Mouse (Mus musculus) intestine, postnatal 0 days (tissue): ENCODE data around the gene Ezh2. TPM values are rescaled to one million over a fixed set of nuclear protein-coding genes. Genes with fewer than 3 reads are reported as not detected.
"Not testable (repeated sequence)": the region's sequence is repeated elsewhere in the genome, so short reads cannot be mapped to it uniquely, and the experiment has no call there.

Experiments used
- ATAC-seq: fragments of 200-750 bp; cut with Nextera tagmentation; 2 replicates; pipeline ENCODE4 v1.8.0; 2017; ENCODE audit warnings: mild to moderate bottlenecking, moderate TSS enrichment, moderate library complexity
- H3K27ac ChIP-seq: fragments of 300-500 bp; sonication (generic); 2 replicates; pipeline ENCODE4 v1.5.1; 2014; ENCODE audit warnings: mild to moderate bottlenecking, low read depth, low read length, moderate library complexity
- H3K27me3 ChIP-seq: fragments of 300-500 bp; sonication (generic); replicated peaks from 2 replicates; pipeline ENCODE4 v1.6.1; 2014; ENCODE audit warnings: low read length, mixed read lengths; ENCODE audit not compliant: control insufficient read depth, insufficient read depth
- H3K36me3 ChIP-seq: fragments of 300-500 bp; sonication (generic); 2 replicates; pipeline ENCODE4 v1.6.1; 2014; ENCODE audit warnings: mild to moderate bottlenecking, moderate library complexity; ENCODE audit not compliant: control insufficient read depth, insufficient read depth
- H3K4me1 ChIP-seq: fragments of 300-500 bp; sonication (generic); replicated peaks from 2 replicates; pipeline ENCODE4 v1.6.1; 2014; ENCODE audit warnings: antibody characterized with exemption, low read length, mixed read lengths; ENCODE audit not compliant: control insufficient read depth, insufficient read depth
- H3K4me2 ChIP-seq: fragments of 300-500 bp; sonication (generic); replicated peaks from 2 replicates; pipeline ENCODE4 v1.6.1; 2014; ENCODE audit warnings: low read depth, mild to moderate bottlenecking, moderate library complexity
- H3K4me3 ChIP-seq: fragments of 300-500 bp; sonication (generic); 2 replicates; pipeline ENCODE4 v1.5.1; 2014; ENCODE audit warnings: low read depth, low read length
- H3K9ac ChIP-seq: fragments of 300-500 bp; sonication (generic); 2 replicates; pipeline ENCODE4 v1.6.1; 2014; ENCODE audit warnings: mild to moderate bottlenecking, low read depth, low read length
- H3K9me3 ChIP-seq: fragments of 300-500 bp; sonication (generic); 2 replicates; pipeline ENCODE4 v1.6.1; 2016; ENCODE audit warnings: mixed run types; ENCODE audit not compliant: control insufficient read depth
- CTCF ChIP-seq: sonication (generic); IDR thresholded peaks from 2 replicates; pipeline ENCODE4 v1.5.1; 2016; ENCODE audit warnings: low read depth, mild to moderate bottlenecking, control low read depth, antibody characterized with exemption, moderate library complexity
- WGBS: fragments of 180-500 bp; shearing (Covaris S2); extraction: QIAGEN DNeasy Blood & Tissue Kit; methylation state at CpG from one replicate; pipeline ENCODE4 v1.1.7; 2014; 5-methylcytosine and 5-hydroxymethylcytosine counted together
- polyA plus RNA-seq: library from polyadenylated mRNA; unstranded; fragments of >200 nt; fragmentation: Nextera tagmentation; extraction: Ambion mirVana; gene quantifications from 2 replicates; pipeline ENCODE4 v1.2.1, GENCODE M21; 2015

Ezh2 gene
- polyA plus RNA-seq, 1 experiment from 2014 or later: 38.7 TPM

GRCm38 (mm10) chr6:47594141-47594835, 853 bp downstream of the Ezh2 start:
- Histone ChIP-seq H3K27ac (peak overlapping the region; percentile 99), H3K27me3 (no peaks in the 10 kb centered on the region), H3K4me2 (peak overlapping the region; percentile 78), H3K36me3 (no peaks in the 10 kb centered on the region), H3K9me3 (no peaks in the 10 kb centered on the region), H3K9ac (peak overlapping the region; percentile 98), H3K4me3 (peak overlapping the region; percentile 81), H3K4me1 (peaks cover 2% of the 10 kb centered on the region; the same call in 1 of the 2 replicates)
- 0% methylated on average over 59 of the region's 74 CpGs for WGBS
- peak; percentile 60 for ATAC-seq
- no peak for TF ChIP-seq CTCF

GRCm38 (mm10) chr6:47593590-47593989, 1.6 kb downstream of the Ezh2 start:
- peaks cover 2% of the 10 kb centered on the region; the same call in 1 of the 2 replicates for H3K4me1 ChIP-seq
- H3K27me3 ChIP-seq: no peaks in the 10 kb centered on the region
- peak overlapping the region; percentile 81 for H3K4me3 ChIP-seq
- WGBS: 5% methylated on average over 9 of the region's 9 CpGs
- H3K4me2 ChIP-seq: peak overlapping the region; percentile 78
- H3K36me3 ChIP-seq: no peaks in the 10 kb centered on the region
- H3K27ac ChIP-seq: 0 out of 2 replicates have a peak overlapping the region, but pooled peaks have one; percentile 99
- ATAC-seq: no peak
- TF ChIP-seq CTCF: no peak
- peak overlapping the region; percentile 98 for H3K9ac ChIP-seq
- no peaks in the 10 kb centered on the region for H3K9me3 ChIP-seq

DNA sequence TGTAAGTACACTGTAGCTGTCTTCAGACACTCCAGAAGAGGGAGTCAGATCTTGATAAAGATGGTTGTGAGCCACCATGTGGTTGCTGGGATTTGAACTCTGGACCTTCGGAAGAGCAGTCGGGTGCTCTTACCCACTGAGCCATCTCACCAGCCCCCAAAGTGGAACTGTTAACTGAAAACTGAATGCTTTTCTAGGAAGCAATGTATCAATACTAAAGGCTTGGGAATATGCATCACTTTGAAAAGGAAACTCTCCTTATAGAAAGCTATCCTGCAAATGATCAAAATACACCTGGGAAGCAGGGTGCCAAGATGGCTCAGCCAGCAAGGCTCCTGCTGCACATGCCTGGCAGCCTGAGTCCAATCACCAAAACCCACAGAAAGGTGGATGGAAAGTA, 7.8 kb downstream of the Ezh2 start:
- WGBS: 85% methylated on average over 2 of the region's 2 CpGs
- H3K36me3 ChIP-seq, H3K9me3 ChIP-seq, H3K27ac ChIP-seq, H3K4me1 ChIP-seq, H3K4me3 ChIP-seq, H3K9ac ChIP-seq, H3K4me2 ChIP-seq, H3K27me3 ChIP-seq, ATAC-seq: not testable (repeated sequence)

- 92% methylated on average over 2 of the region's 2 CpGs for WGBS
- H3K9me3 ChIP-seq: no peaks in the 10 kb centered on the region
- H3K36me3 ChIP-seq: peaks cover 20% of the 10 kb centered on the region
- H3K9ac ChIP-seq: no peak overlapping the region
- no peaks in the 10 kb centered on the region for H3K4me1 ChIP-seq
- H3K27me3 ChIP-seq: no peaks in the 10 kb centered on the region
- H3K4me3 ChIP-seq: no peak overlapping the region
- no peak for ATAC-seq
- no peak overlapping the region for H3K27ac ChIP-seq
- TF ChIP-seq CTCF: no peak
- H3K4me2 ChIP-seq: no peak overlapping the region
These were observed 22.3 kb downstream of the Ezh2 start for GRCm38 (mm10) chr6:47572887-47573286.

DNA sequence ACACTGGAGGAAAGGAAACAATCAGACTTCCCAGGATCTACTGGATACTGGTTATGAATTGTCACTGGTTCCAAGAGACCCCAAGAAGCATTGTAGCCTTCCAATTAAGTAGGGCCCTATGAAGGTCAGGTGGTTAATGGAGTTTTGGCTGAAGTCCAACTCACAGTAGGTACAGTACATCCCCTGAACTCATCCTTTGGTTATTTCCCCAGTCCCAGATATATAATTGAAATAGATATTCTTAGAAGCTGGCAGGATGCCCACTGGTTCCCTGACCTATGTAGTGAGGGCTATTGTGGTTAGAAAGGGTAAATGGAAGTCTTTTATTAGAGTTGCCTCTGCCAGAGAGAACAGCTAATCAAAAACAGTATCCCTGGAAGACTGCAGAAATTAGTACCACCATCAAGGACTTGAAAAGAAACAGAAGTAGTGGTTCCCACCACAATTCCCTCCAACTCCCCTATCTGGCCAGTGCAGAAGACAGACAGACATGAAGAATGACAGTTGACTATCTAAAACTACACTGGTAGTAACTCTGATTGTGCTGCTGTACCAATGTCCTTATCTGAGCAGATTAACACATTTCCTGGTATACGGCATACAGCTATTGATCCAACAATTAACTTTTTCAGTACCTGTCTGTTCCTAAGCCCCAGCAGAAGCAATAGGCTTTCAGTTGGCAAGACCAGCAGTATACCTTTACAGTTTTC, 29.7 kb downstream of the Ezh2 start:
- no peak for ATAC-seq
- 38% methylated on average over 1 of the region's 1 CpGs for WGBS
- Histone ChIP-seq H3K4me1 (0 out of 2 replicates have a peak, but pooled peaks cover 6% of the 10 kb centered on the region), H3K9me3 (no peaks in the 10 kb centered on the region), H3K27me3 (no peaks in the 10 kb centered on the region), H3K4me3 (no peak overlapping the region), H3K36me3 (peaks cover 29% of the 10 kb centered on the region), H3K9ac (no peak overlapping the region), H3K4me2 (no peak overlapping the region), H3K27ac (peak overlapping the region; percentile 41; the same call in 1 of the 2 replicates)
- no peak for TF ChIP-seq CTCF

DNA sequence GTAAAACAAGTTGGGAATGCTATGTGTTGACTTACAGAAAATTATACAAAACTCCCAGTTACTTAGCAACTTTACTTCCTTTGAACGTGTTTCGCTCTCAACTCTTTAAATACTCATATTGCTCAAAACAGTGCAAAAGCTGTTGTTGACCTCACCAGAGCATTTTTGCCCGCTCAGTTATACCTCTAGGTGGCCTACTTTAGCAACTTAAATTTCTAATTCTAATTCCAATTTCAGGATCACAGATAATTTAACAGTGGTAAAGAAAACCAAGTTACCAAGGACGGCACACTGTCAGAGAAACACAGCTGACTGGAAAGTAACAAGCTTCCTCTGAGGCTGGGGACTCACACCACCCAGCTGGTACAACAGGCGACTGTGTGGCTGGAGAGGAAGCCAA, 33.7 kb downstream of the Ezh2 start:
- no peaks in the 10 kb centered on the region for H3K27me3 ChIP-seq
- TF ChIP-seq CTCF: peak; percentile 40
- H3K9ac ChIP-seq: no peak overlapping the region
- no peak overlapping the region for H3K4me2 ChIP-seq
- H3K36me3 ChIP-seq: no peaks in the 10 kb centered on the region; the same call in 1 of the 2 replicates
- H3K4me1 ChIP-seq: 0 out of 2 replicates have a peak, but pooled peaks cover 6% of the 10 kb centered on the region
- H3K27ac ChIP-seq: peak overlapping the region; percentile 28; the same call in 1 of the 2 replicates
- no peak for ATAC-seq
- WGBS: 79% methylated on average over 5 of the region's 5 CpGs
- no peaks in the 10 kb centered on the region for H3K9me3 ChIP-seq
- no peak overlapping the region for H3K4me3 ChIP-seq
